Comparison of ENCODE assay signal across 33 mouse cellular contexts in the genomic region with DNA sequence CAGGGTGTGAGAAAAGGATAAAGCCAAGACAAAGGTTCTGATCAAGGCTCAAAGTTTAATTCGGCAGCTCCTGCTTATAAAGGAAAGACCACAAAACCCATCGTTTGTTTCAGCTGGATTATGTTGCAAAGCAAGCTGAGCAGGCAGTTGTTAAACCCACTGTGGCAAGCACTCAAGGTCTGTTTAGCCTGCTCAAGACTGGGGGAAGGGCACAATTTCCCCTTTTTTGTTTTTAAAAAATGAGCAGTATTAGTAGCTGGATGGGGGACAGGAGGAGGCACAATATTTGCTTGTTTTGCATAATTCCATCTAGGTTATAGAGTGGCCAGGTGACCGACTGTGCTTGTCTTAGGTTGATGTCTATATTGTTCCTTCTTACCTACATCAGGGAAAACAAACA. TPM values are rescaled to one million over a fixed set of nuclear protein-coding genes. Genes with fewer than 3 reads are reported as not detected.
A peak's percentile ranks its signal among the peaks of the same experiment; 100 is the strongest.
DNase-seq lines count a peak whose midpoint lies in the region; ATAC-seq and TF ChIP-seq lines count a peak whose summit lies in the region.
"Had no signal": no experiment of that assay in that cellular context is flagged by ENCODE, and none has a peak within 500 bp of the region (broad histone marks: within the 10 kb centered on the region; RNA-seq: fewer than 3 reads in every experiment).

No protein-coding gene starts in this region.

- no peak overlapping the region for H3K27ac ChIP-seq in MEL (ENCODE audit: control insufficient read depth, low read depth, low read length)
- H3K27ac ChIP-seq in midbrain, postnatal 0 days (ENCODE audit: low read depth, low read length), result no peak overlapping the region
- H3K27ac ChIP-seq in stomach, postnatal 0 days (replicated peaks), result no peak overlapping the region
- H3K27ac ChIP-seq: embryonic facial prominence, embryonic 10.5 days; forebrain, embryonic 15.5 days; limb, embryonic 10.5 days; midbrain, embryonic 13.5 days; neural tube, embryonic 12.5 days; stomach, embryonic 15.5 days had no signal

- TF ChIP-seq EP300 in MEL (IDR thresholded peaks at IDR 0.05; ENCODE audit: low read depth in 1 of 2, low read length in 2 of 2), result no peak
- no peak for TF ChIP-seq EP300 in stomach, postnatal 0 days (optimal IDR thresholded peaks at IDR 0.05)

- H3K4me3 ChIP-seq in MEL (ENCODE audit: control insufficient read depth in 1 of 2, insufficient read depth in 1 of 2, low read depth in 2 of 2, low read length in 2 of 2), result no peak overlapping the region
- no peak overlapping the region for H3K4me3 ChIP-seq in midbrain, postnatal 0 days (ENCODE audit: low read depth, low read length)
- H3K4me3 ChIP-seq in stomach, postnatal 0 days (ENCODE audit: low read depth, low read length), result no peak overlapping the region
- H3K4me3 ChIP-seq: embryonic facial prominence, embryonic 10.5 days; forebrain, embryonic 15.5 days; heart, embryonic 12.5 days; limb, embryonic 10.5 days; midbrain, embryonic 13.5 days; neural tube, embryonic 12.5 days; stomach, embryonic 15.5 days had no signal

- ATAC-seq in hematopoietic stem cell, adult 5-6 weeks (replicated peaks in 1 of 2; ENCODE audit: insufficient read depth in 1 of 2, low FRiP score in 2 of 2, low TSS enrichment in 1 of 2, low read depth in 1 of 2, poor library complexity in 2 of 2, severe bottlenecking in 2 of 2), result peak; percentile 37 to 45; a peak in 2 of 4 replicates
- ATAC-seq in midbrain, postnatal 0 days (ENCODE audit: low FRiP score), result no peak
- ATAC-seq in cerebellum, adult (ENCODE audit: insufficient number of reproducible peaks, low FRiP score, low TSS enrichment), result no peak
- ATAC-seq in stomach, postnatal 0 days (ENCODE audit: low FRiP score, low TSS enrichment), result no peak
- ATAC-seq: forebrain, embryonic 15.5 days; midbrain, embryonic 13.5 days; Patski had no signal

- H3K27me3 ChIP-seq in MEL (ENCODE audit: control insufficient read depth in 1 of 2, insufficient read depth in 2 of 2, low read length in 2 of 2), result 0 out of 4 replicates have a peak, but pooled peaks cover 0 to 1% of the 10 kb centered on the region in 2 experiments
- H3K27me3 ChIP-seq in midbrain, postnatal 0 days (ENCODE audit: insufficient read depth, low read length), result no peaks in the 10 kb centered on the region
- no peaks in the 10 kb centered on the region for H3K27me3 ChIP-seq in stomach, postnatal 0 days (ENCODE audit: control insufficient read depth, insufficient read depth, low read length)
- H3K27me3 ChIP-seq: forebrain, embryonic 15.5 days; heart, embryonic 12.5 days; midbrain, embryonic 13.5 days; neural tube, embryonic 12.5 days; stomach, embryonic 15.5 days had no signal

- H3K79me2 ChIP-seq in MEL (ENCODE audit: control insufficient read depth, insufficient read depth, low read length, poor library complexity), result no peaks in the 10 kb centered on the region

- no peaks in the 10 kb centered on the region for H3K9me3 ChIP-seq in MEL (replicated peaks; ENCODE audit: insufficient read depth, low read length)
- no peaks in the 10 kb centered on the region for H3K9me3 ChIP-seq in midbrain, postnatal 0 days (ENCODE audit: low read length)
- no peaks in the 10 kb centered on the region for H3K9me3 ChIP-seq in stomach, postnatal 0 days (ENCODE audit: control insufficient read depth, low read length)
- H3K9me3 ChIP-seq: forebrain, embryonic 15.5 days; limb, embryonic 10.5 days; neural tube, embryonic 12.5 days; stomach, embryonic 15.5 days had no signal

- peaks cover 0 to 3% of the 10 kb centered on the region in 2 experiments; a peak in 2 of 4 replicates for H3K4me1 ChIP-seq in MEL (ENCODE audit: control insufficient read depth in 1 of 2, insufficient read depth in 2 of 2, low read length in 2 of 2)
- no peaks in the 10 kb centered on the region for H3K4me1 ChIP-seq in midbrain, postnatal 0 days (ENCODE audit: insufficient read depth, low read length)
- H3K4me1 ChIP-seq in stomach, postnatal 0 days (replicated peaks; ENCODE audit: control insufficient read depth, insufficient read depth), result no peaks in the 10 kb centered on the region
- H3K4me1 ChIP-seq: embryonic facial prominence, embryonic 10.5 days; forebrain, embryonic 15.5 days; heart, embryonic 12.5 days; limb, embryonic 10.5 days; midbrain, embryonic 13.5 days; neural tube, embryonic 12.5 days; stomach, embryonic 15.5 days had no signal

- DNase-seq in lung, postnatal 36 days, result peak; percentile 31
- DNase-seq in lung, postnatal 4 days, result no peak
- peak; percentile 18 for DNase-seq in MEL (ENCODE audit: low read depth, low spot score)
- DNase-seq in midbrain, postnatal 0 days (ENCODE audit: low spot score), result no peak
- no peak for DNase-seq in stomach, postnatal 0 days (ENCODE audit: low spot score)
- DNase-seq: adrenal gland, adult 2 months; cerebellum, adult 9-11 months; heart, postnatal 10 days; kidney, adult 18-20 months; kidney, postnatal 10 days; liver; lung, adult 2 months; retina, postnatal 1 day; right cerebral cortex, postnatal 25 days; spleen, adult 18-20 months; thymus, adult 18-20 months; thymus, postnatal 36 days had no signal

- WGBS in midbrain, postnatal 0 days, result 70% methylated on average over 3 of the region's 3 CpGs
- WGBS in stomach, postnatal 0 days, result 64% methylated on average over 3 of the region's 3 CpGs

- no peak overlapping the region for H3K9ac ChIP-seq in MEL (ENCODE audit: control insufficient read depth, low read depth, low read length, poor library complexity, severe bottlenecking)
- no peak overlapping the region for H3K9ac ChIP-seq in midbrain, postnatal 0 days (replicated peaks; ENCODE audit: low read length, poor library complexity, severe bottlenecking)
- no peak overlapping the region for H3K9ac ChIP-seq in stomach, postnatal 0 days (ENCODE audit: low read length)
- H3K9ac ChIP-seq: forebrain, embryonic 15.5 days; heart, embryonic 12.5 days; midbrain, embryonic 13.5 days; neural tube, embryonic 12.5 days; stomach, embryonic 15.5 days had no signal

- H3K36me3 ChIP-seq in MEL (ENCODE audit: control insufficient read depth in 1 of 2, insufficient read depth in 2 of 2, low read length in 2 of 2), result peaks cover 0 to 3% of the 10 kb centered on the region in 2 experiments; a peak in 1 of 4 replicates
- H3K36me3 ChIP-seq in midbrain, postnatal 0 days (ENCODE audit: insufficient read depth, low read length), result no peaks in the 10 kb centered on the region
- no peaks in the 10 kb centered on the region for H3K36me3 ChIP-seq in stomach, postnatal 0 days (ENCODE audit: control insufficient read depth, insufficient read depth, low read length)
- H3K36me3 ChIP-seq: embryonic facial prominence, embryonic 10.5 days; forebrain, embryonic 15.5 days; heart, embryonic 12.5 days; limb, embryonic 10.5 days; midbrain, embryonic 13.5 days; neural tube, embryonic 12.5 days; stomach, embryonic 15.5 days had no signal

- TF ChIP-seq POLR2A in MEL (IDR thresholded peaks at IDR 0.05; ENCODE audit: control insufficient read depth in 1 of 2, insufficient read depth in 1 of 2, low read depth in 1 of 2, low read length in 2 of 2, poor library complexity in 1 of 2), result no peak

- no peak for TF ChIP-seq CTCF in MEL (IDR thresholded peaks at IDR 0.05 in 2 of 3, conservative IDR thresholded peaks at IDR 0.05 in 1 of 3; ENCODE audit: control insufficient read depth in 1 of 3, insufficient read depth in 1 of 3, low read depth in 2 of 3, low read length in 3 of 3, poor library complexity in 1 of 3, severe bottlenecking in 1 of 3)
- TF ChIP-seq CTCF in midbrain, postnatal 0 days (IDR thresholded peaks at IDR 0.05), result no peak
- no peak for TF ChIP-seq CTCF in stomach, postnatal 0 days (IDR thresholded peaks at IDR 0.05; ENCODE audit: low read depth)

- H3K4me2 ChIP-seq in midbrain, postnatal 0 days (ENCODE audit: low read depth, low read length, poor library complexity, severe bottlenecking), result no peak overlapping the region
- no peak overlapping the region for H3K4me2 ChIP-seq in stomach, postnatal 0 days (replicated peaks; ENCODE audit: low read depth)
- H3K4me2 ChIP-seq: forebrain, embryonic 15.5 days; heart, embryonic 12.5 days; midbrain, embryonic 13.5 days; neural tube, embryonic 12.5 days; stomach, embryonic 15.5 days had no signal

- TF ChIP-seq RAD21 in MEL (IDR thresholded peaks at IDR 0.05; ENCODE audit: low read depth, low read length), result no peak

TF ChIP-seq in MEL, 35 proteins besides CTCF, POLR2A, EP300 and RAD21 (continues in another document):
- no peak for TF ChIP-seq MAZ (IDR thresholded peaks at IDR 0.05; ENCODE audit: low read depth, low read length)

RNA-seq across cellular contexts. Expression of gene Clec12a, which starts 1.9 kb away (rescaled TPM):
- not detected in 2 replicates for total RNA-seq in MEL (2012; rRNA removed)
- polyA plus RNA-seq in MEL (2012; ENCODE audit: insufficient read depth in 1 of 2, insufficient read length in 2 of 2, low read depth in 1 of 2, low replicate concordance in 2 of 2, missing spikeins in 1 of 2), result not detected
- 85.2 and 94.1 TPM in 2 replicates for total RNA-seq in hematopoietic stem cell, adult 5-6 weeks (2017)
- 0.33 TPM in 1 of 2 replicates, not detected in the other for total RNA-seq in midbrain, postnatal 0 days (2014; rRNA removed)
- 0.29 and 0.49 TPM in 2 replicates for polyA plus RNA-seq in midbrain, postnatal 0 days (2015; fragmentation: Nextera tagmentation; extraction: Ambion mirVana)
- 0.40 and 0.61 TPM in 2 replicates for polyA plus RNA-seq in stomach, postnatal 0 days (2015; fragmentation: Nextera tagmentation; extraction: Ambion mirVana)
- total RNA-seq: layer of hippocampus, postnatal 10 days had no signal

RNA-seq across cellular contexts. Expression of gene 4922502D21Rik, which starts 12.8 kb away (rescaled TPM):
- not detected in 2 replicates for total RNA-seq in MEL (2012; rRNA removed)
- polyA plus RNA-seq in MEL (2012; ENCODE audit: insufficient read depth in 1 of 2, insufficient read length in 2 of 2, low read depth in 1 of 2, low replicate concordance in 2 of 2, missing spikeins in 1 of 2), result not detected
- total RNA-seq in hematopoietic stem cell, adult 5-6 weeks (2017), result not detected in 2 replicates
- total RNA-seq in midbrain, postnatal 0 days (2014; rRNA removed), result not detected in 2 replicates
- polyA plus RNA-seq in midbrain, postnatal 0 days (2015; fragmentation: Nextera tagmentation; extraction: Ambion mirVana), result not detected in 2 replicates
- polyA plus RNA-seq in stomach, postnatal 0 days (2015; fragmentation: Nextera tagmentation; extraction: Ambion mirVana), result not detected in 2 replicates
- total RNA-seq: adrenal gland, adult 2 months; gastrocnemius, adult 8-10 months; heart, postnatal 10 days; layer of hippocampus, postnatal 10 days; left cerebral cortex, adult 8-10 months had no signal
- polyA plus RNA-seq: adrenal gland, adult 2 months; cortical plate, adult 2 months; embryonic facial prominence, embryonic 10.5 days; forebrain, embryonic 15.5 days; heart, embryonic 12.5 days; hindbrain, embryonic 11.5 days; limb, embryonic 10.5 days; lung, adult 2 months; midbrain, embryonic 13.5 days; neural tube, embryonic 12.5 days; Patski; stomach, embryonic 15.5 days had no signal

RNA-seq across cellular contexts. Expression of gene Clec12b, which starts 41.3 kb away (rescaled TPM):
- total RNA-seq in MEL (2012; rRNA removed), result not detected in 2 replicates
- polyA plus RNA-seq in MEL (2012; ENCODE audit: insufficient read depth in 1 of 2, insufficient read length in 2 of 2, low read depth in 1 of 2, low replicate concordance in 2 of 2, missing spikeins in 1 of 2), result not detected
- 0.25 TPM in 1 of 2 replicates, not detected in the other for total RNA-seq in hematopoietic stem cell, adult 5-6 weeks (2017)
- not detected in 2 replicates for total RNA-seq in midbrain, postnatal 0 days (2014; rRNA removed)
- polyA plus RNA-seq in midbrain, postnatal 0 days (2015; fragmentation: Nextera tagmentation; extraction: Ambion mirVana), result 0.23 and 0.37 TPM in 2 replicates
- polyA plus RNA-seq in stomach, postnatal 0 days (2015; fragmentation: Nextera tagmentation; extraction: Ambion mirVana), result 0.07 TPM in 1 of 2 replicates, not detected in the other
- total RNA-seq: gastrocnemius, adult 8-10 months; heart, postnatal 10 days; layer of hippocampus, postnatal 10 days; left cerebral cortex, adult 8-10 months had no signal
- polyA plus RNA-seq: adrenal gland, adult 2 months; embryonic facial prominence, embryonic 10.5 days; hindbrain, embryonic 11.5 days; limb, embryonic 10.5 days; neural tube, embryonic 12.5 days; Patski; stomach, embryonic 15.5 days had no signal

RNA-seq across cellular contexts. Expression of gene Clec1b, which starts 52.7 kb away (rescaled TPM):
- total RNA-seq in MEL (2012; rRNA removed), result not detected in 2 replicates
- polyA plus RNA-seq in MEL (2012; ENCODE audit: insufficient read depth in 1 of 2, insufficient read length in 2 of 2, low read depth in 1 of 2, low replicate concordance in 2 of 2, missing spikeins in 1 of 2), result not detected
- total RNA-seq in hematopoietic stem cell, adult 5-6 weeks (2017), result 1.6 and 6.3 TPM in 2 replicates
- not detected in 2 replicates for total RNA-seq in midbrain, postnatal 0 days (2014; rRNA removed)
- polyA plus RNA-seq in midbrain, postnatal 0 days (2015; fragmentation: Nextera tagmentation; extraction: Ambion mirVana), result 0.46 and 0.61 TPM in 2 replicates
- polyA plus RNA-seq in stomach, postnatal 0 days (2015; fragmentation: Nextera tagmentation; extraction: Ambion mirVana), result 0.08 and 0.18 TPM in 2 replicates
- total RNA-seq: gastrocnemius, adult 8-10 months had no signal
- polyA plus RNA-seq: gonadal fat pad, adult 2 months; Patski had no signal

Comparison
In these comparisons a context has a peak if more than half of its experiments do, and no peak if none do; other contexts are left out.
1. DNase-seq: peak in lung, postnatal 36 days (single experiment) and MEL (single experiment); none in lung, postnatal 4 days (0 of 2), midbrain, postnatal 0 days (single experiment) and stomach, postnatal 0 days (single experiment).
2. ATAC-seq: peak in hematopoietic stem cell, adult 5-6 weeks (2 of 2); none in midbrain, postnatal 0 days (single experiment), cerebellum, adult (single experiment) and stomach, postnatal 0 days (single experiment).
3. RNA of gene Clec12a, which starts 1.9 kb away (total RNA-seq): 85.2 to 94.1 TPM in hematopoietic stem cell, adult 5-6 weeks; 0.33 TPM in midbrain, postnatal 0 days and not detected in MEL; every median in the first group is over 10 times any median in the second.